Mouse (Mus musculus) granulocyte monocyte progenitor cell, adult 5-6 weeks (primary cell): ENCODE data around the gene Slc18a2. TPM values are rescaled to one million over a fixed set of nuclear protein-coding genes. Genes with fewer than 3 reads are reported as not detected.

Experiments
- ATAC-seq: replicated peaks from 2 replicates; pipeline ENCODE4 v1.8.0; 2016; ENCODE audit warnings: mild to moderate bottlenecking, moderate TSS enrichment, inconsistent platforms; ENCODE audit not compliant: poor library complexity, severe bottlenecking
- total RNA-seq, 2 experiments: library from RNA; stranded (forward) in 1 of 2; stranded (reverse) in 1 of 2; fragments of 200-712, 200-1000 nt in 1 of 2; fragments of >200 nt in 1 of 2; fragmentation: Nextera tagmentation in 1 of 2; gene quantifications; 2 replicates each; pipeline ENCODE4 v1.2.3; 2014 to 2017

Slc18a2 gene
- total RNA-seq, 2 experiments from 2014 or later = 3.7 to 8.7 TPM

GRCm38 (mm10) chr19:59267417-59267963, 6.8 kb downstream of the Slc18a2 start:
- ATAC-seq = no peak; the same call in 1 of the 2 replicates

- ATAC-seq = no peak
These were observed 12.5 kb downstream of the Slc18a2 start for GRCm38 (mm10) chr19:59273190-59273589.

DNA sequence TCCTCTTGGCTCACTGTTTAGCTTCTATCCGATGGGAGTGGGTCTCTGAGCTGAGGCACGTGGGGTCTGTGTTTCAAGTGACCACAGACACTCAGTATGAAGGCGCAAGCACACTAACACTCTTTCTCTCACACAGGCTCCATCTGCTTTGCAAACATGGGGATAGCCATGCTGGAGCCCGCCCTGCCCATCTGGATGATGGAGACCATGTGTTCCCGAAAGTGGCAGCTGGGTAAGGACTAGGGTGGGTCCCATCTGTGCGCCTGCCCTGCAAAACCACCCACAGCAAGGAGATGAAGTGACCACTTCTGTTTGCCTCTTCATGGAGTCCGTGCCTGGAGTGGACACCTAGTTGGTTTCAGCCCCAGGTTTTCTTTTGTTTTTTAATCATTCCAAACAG, 15.7 kb downstream of the Slc18a2 start:
- no peak for ATAC-seq

GRCm38 (mm10) chr19:59280841-59281240, 20.1 kb downstream of the Slc18a2 start:
- no peak for ATAC-seq

DNA sequence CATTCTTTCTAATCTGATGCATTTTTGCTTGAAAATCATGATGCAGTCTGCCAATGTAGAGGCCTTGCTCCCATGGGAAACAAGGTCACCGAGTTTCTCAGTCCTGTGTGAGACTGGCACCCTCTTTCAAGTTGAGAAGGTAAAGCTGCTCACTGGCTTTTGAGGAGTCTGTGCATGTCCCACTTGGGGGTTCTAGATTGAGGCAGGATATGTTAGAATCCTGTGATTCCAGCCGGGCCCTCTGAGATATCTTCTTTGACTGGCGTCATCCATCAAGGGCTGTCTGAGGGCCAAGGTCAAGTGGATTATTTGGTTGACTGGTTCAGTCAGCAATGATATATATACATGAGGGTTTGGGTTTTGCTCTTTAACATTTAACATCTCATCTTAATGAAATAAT, 21.3 kb downstream of the Slc18a2 start:
- no peak for ATAC-seq

- ATAC-seq = no peak
These were observed 28.3 kb downstream of the Slc18a2 start for GRCm38 (mm10) chr19:59289042-59289441.

DNA sequence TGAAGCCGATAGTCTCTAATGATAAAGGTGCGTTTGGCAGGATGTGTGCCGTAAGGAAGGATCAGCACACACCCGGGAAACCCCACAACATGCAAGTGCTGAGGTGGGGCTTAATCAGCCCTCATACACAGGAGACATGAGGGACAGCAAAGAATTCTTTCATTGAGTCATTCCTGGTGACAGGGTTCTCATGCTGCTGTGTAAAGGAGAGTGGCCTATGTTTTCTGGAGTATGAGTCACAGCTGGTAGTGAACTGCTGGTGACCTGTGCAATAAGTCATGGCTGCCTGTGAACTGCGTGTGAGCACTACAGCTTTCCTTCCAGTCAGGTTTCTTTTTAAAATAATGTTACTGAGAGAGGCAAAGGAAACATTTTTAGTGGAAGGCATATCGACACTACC, 29.1 kb downstream of the Slc18a2 start:
- ATAC-seq = no peak; the same call in 1 of the 2 replicates

DNA sequence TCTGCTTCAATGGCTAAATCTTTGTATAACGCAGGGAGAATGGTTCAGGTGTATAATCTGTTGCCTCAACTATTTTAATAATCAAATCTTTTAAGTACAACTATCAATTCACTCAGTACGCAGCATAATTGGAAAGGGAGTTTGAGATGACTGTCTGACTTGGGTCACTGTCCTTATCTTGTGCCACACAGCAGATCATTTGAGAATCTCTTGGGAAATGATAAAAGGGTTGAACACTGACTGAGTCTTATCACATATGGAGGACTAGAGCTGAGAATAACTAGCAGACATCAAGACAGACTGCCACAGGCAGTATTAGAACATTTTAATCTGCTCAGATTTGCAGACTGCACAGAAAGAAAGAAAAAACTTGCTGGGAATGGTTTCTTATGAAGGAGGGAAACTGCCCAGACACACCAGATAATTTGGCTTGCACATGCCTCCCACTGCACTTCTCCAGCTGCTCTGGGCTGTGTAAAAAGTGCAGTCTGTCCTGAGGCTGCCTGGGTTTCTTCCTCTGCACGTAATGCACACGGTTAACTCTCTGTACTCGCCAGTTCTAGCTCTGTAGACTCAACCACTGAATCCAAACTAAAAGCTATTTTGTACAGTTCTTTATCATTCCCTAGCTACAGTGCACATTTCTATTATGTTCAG, 31.6 kb downstream of the Slc18a2 start:
- no peak for ATAC-seq

- ATAC-seq = no peak
These were observed 54.6 kb downstream of the Slc18a2 start for GRCm38 (mm10) chr19:59315308-59315707.

- ATAC-seq = no peak; the same call in 1 of the 2 replicates
These were observed 55.9 kb downstream of the Slc18a2 start for GRCm38 (mm10) chr19:59316571-59316970.

DNA sequence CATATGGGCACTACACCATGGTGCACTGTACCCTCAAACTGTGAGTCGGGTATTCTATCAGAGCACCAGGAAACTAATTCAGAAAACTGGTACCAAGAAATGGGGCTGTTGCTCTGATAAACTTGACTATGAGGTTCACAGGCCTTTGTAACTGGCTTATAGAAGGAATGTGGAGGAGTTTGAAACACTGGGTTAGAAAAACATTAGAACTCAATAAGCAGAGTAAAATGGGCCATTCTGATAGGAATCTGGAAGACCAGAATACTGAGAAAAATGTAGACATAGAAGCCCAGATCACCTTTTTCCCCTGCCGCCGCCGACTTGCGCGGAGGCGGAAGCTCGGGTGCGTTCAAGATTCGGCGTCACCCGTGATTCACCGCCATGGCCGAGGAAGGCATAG, 61.3 kb downstream of the Slc18a2 start, which contains the start of gene Rps12-ps3:
Gene Rps12-ps3, plus strand, starts transcription at position 301 of the 400 bp plus-strand sequence.
- ATAC-seq = no peak

DNA sequence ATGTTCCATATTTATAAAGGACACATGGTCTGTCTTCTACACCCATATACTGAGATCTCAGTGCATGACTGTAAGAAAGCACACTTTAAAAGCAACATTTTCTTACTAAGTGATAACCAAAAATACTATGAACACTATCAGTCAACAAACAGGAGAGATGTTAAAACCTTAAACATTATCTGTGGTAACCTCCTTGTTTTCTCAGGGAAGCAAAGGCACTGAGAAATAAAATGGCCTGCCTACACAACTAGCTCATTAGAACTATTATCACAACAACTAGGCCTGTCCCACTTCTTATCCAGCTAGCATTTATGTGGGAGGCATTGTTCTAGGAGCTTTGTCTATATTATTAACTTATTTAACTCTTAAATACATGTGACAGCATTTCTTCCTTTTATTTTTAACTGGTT, 70.1 kb downstream of the Slc18a2 start:
- ATAC-seq = no peak

- no peak for ATAC-seq
These were observed 76.0 kb downstream of the Slc18a2 start for GRCm38 (mm10) chr19:59336655-59337054.

DNA sequence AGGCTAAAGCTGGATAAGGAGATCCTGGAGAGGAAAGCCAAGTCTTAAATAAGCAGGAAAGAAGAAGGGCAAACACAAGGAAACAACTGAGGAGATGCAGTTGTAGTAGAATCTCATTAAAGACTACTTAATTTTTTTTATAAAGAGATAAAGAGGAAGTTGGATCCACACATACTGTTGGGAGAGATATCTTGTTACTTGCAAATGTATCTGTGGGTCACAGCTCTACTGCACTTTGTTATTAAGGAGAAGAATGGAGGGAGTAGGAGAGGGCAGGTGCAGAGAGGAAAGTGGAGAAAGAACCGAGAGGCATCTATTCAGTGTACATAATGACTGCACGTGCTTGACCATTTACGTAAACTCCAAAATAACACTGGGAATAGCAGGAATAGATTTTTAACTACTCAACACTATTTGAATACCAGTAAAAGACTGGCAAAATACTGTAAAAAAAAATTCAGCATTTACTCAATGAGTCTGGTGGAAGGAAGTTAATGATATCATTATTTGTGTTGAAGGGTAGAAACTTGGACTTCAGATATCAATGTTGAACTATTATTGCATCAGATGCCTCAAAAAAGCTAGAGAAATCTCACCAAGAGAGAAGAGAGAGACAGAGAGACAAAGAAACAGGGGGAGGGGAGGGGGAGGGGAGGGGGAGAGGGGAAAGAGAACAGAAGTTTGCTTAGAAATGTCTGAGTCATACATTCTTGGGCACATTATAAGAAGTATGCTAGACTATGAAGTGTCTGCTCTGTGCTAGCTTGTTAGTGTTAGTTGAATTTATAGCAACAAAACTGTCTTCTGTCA, 77.4 kb downstream of the Slc18a2 start:
- ATAC-seq = peak; percentile 35; the same call in 1 of the 2 replicates

- no peak for ATAC-seq
These were observed 79.2 kb downstream of the Slc18a2 start for GRCm38 (mm10) chr19:59339908-59340307.

GRCm38 (mm10) chr19:59342964-59343363, 82.3 kb downstream of the Slc18a2 start:
- no peak for ATAC-seq

DNA sequence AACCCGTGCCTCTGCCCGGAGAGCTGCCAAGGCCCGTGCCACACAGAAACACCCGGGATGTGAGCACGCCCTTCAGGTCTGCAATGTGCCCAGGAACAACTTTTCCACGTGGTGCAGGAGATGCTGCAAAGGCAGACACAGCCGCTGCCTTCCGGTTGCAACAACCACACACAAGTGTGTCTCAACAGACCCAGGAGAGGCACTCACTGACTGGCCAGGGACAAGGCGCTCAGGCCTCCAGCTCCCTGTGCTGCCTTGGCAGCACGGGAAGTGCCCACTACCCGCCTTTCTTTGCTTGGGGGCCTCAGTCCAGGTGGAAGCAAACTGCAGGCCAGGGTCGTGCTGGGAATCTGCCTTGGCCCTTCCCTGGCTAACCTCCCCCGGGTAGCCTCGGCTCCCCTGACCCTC, 83.6 kb downstream of the Slc18a2 start:
- ATAC-seq = peak; percentile 80

DNA sequence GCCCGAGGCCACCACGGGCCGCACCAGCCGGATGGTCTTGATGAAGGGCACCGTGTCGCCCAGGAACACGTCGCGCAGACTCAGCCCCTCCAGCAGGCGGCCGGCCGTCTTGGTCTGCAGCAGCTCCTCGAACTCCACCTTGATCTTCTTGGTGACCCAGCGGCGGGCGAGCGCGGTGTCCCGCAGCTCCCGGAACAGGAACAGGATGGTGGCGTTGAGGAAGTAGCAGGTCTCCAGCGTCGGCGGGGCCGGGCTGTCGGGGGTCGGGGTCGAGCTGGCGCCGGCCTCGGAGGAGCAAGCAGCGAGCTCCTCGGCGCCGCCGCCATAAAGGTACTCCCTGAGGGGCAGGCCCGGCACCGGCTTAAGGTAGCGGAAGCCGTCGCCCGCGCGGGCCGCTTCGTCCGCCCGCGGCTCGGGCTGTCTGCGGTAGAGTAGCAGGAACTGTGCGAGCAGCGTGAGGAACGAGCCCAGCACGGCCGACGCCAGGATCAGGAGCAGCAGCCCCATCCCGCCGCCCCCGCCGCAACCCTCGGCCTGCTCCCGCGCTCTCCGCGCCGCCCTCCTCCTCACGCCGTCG, 84.5 kb downstream of the Slc18a2 start:
- peak; percentile 54 for ATAC-seq
